Mouse (Mus musculus): ENCODE data around the gene Ptgdr. TPM values are rescaled to one million over a fixed set of nuclear protein-coding genes. Genes with fewer than 3 reads are reported as not detected.
"Not testable (repeated sequence)": the region's sequence is repeated elsewhere in the genome, so short reads cannot be mapped to it uniquely, and the experiment has no call there.

The Ptgdr gene
- total RNA-seq, 1 experiment from 2014 or later: not detected

GRCm38 (mm10) chr14:44833096-44833495, 26.1 kb downstream of the Ptgdr start:
- ATAC-seq (replicated peaks in 1 of 2; ENCODE audit: insufficient read depth in 1 of 2, low FRiP score in 2 of 2, low TSS enrichment in 1 of 2, low read depth in 1 of 2, poor library complexity in 2 of 2, severe bottlenecking in 2 of 2): not testable (repeated sequence)

GRCm38 (mm10) chr14:44827736-44828135, 31.4 kb downstream of the Ptgdr start:
- ATAC-seq (replicated peaks in 1 of 2; ENCODE audit: insufficient read depth in 1 of 2, low FRiP score in 2 of 2, low TSS enrichment in 1 of 2, low read depth in 1 of 2, poor library complexity in 2 of 2, severe bottlenecking in 2 of 2): no peak

GRCm38 (mm10) chr14:44821177-44822057, 37.8 kb downstream of the Ptgdr start:
- ATAC-seq (replicated peaks in 1 of 2; ENCODE audit: insufficient read depth in 1 of 2, low FRiP score in 2 of 2, low TSS enrichment in 1 of 2, low read depth in 1 of 2, poor library complexity in 2 of 2, severe bottlenecking in 2 of 2): peak; percentile 36 to 49; a peak in 1 of 4 replicates

GRCm38 (mm10) chr14:44813152-44813551, 46.0 kb downstream of the Ptgdr start:
- ATAC-seq (replicated peaks in 1 of 2; ENCODE audit: insufficient read depth in 1 of 2, low FRiP score in 2 of 2, low TSS enrichment in 1 of 2, low read depth in 1 of 2, poor library complexity in 2 of 2, severe bottlenecking in 2 of 2): peak in 1 of 2 experiments; percentile 53; a peak in 3 of 4 replicates

Other genes with a start within 250 kb of the Ptgdr start
- gene Gm5624, start 231.4 kb downstream of the Ptgdr start, total RNA-seq (2017): not detected in 2 replicates
- not detected in 2 replicates for gene Gm8257, start 152.9 kb downstream of the Ptgdr start, total RNA-seq (2017)
- not detected in 2 replicates for gene Gm8267, start 109.0 kb downstream of the Ptgdr start, total RNA-seq (2017)
- 1.4 and 2.5 TPM in 2 replicates for gene Ptger2, start 128.8 kb upstream of the Ptgdr start, total RNA-seq (2017)

All from hematopoietic stem cell, adult 5-6 weeks (primary cell).